Mouse (Mus musculus): Measurements from ENCODE around the gene Ntng1. TPM values are rescaled to one million over a fixed set of nuclear protein-coding genes. Genes with fewer than 3 reads are reported as not detected.
"Not testable (repeated sequence)": the region's sequence is repeated elsewhere in the genome, so short reads cannot be mapped to it uniquely, and the experiment has no call there.

Ntng1 gene
- polyA plus RNA-seq, 1 experiment from 2014 or later = 2.2 TPM

DNA sequence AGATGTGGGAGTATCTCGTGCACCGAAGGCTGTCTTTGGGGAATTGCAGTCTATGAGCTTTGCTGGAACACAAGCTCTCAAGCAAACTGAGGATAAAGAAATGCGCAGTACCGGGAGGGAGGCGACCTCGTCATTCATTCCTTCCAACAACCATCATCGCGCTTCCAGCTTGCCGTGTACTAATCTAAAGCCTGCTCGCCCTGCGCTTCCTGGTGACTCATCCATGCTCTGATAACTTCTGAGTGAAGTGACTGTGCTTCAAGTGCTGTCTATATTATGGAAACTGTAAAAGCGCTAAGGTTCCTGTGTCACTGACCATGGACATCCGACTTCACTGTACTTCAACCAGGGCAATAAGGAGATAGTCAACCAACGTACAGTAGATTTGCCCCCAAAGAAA lies 371.7 kb downstream of the Ntng1 start:
- Histone ChIP-seq H3K36me3 (ENCODE audit: control insufficient read depth, insufficient read depth, low read length) (no peaks in the 10 kb centered on the region), H3K4me2 (ENCODE audit: low read depth, severe bottlenecking) (no peak overlapping the region), H3K9me3 (ENCODE audit: control insufficient read depth, low read length) (no peaks in the 10 kb centered on the region), H3K4me1 (ENCODE audit: control insufficient read depth, insufficient read depth, low read length) (no peaks in the 10 kb centered on the region), H3K4me3 (ENCODE audit: low read depth, low read length) (no peak overlapping the region), H3K27me3 (ENCODE audit: control insufficient read depth, insufficient read depth, low read length) (no peaks in the 10 kb centered on the region), H3K27ac (replicated peaks; ENCODE audit: low read depth, low read length) (no peak overlapping the region), H3K9ac (ENCODE audit: low read length) (no peak overlapping the region)
- ATAC-seq (ENCODE audit: insufficient number of reproducible peaks, low FRiP score, low TSS enrichment, low read depth) = no peak
- WGBS = 93% methylated on average over 14 of the region's 14 CpGs
- DNase-seq (ENCODE audit: low spot score) = no peak

DNA sequence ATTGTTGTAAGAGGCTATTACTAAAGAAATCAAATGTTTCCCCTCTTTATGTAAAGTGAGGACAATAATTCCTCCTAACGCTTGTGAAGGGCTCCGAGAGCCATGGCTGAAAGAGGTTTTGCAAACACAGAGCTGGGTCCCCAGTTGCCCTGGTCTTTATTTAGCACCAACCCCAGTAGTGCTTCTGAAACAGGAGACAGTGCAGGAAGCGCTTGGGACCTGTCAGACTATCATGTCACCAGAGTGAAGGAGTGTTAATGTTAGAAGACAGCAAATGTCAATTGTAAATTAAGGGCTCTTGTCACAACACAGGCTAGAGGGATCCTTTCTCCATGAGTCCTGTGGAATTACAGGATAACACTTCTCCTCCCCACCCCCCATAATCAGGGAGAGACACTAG lies 376.9 kb downstream of the Ntng1 start:
- DNase-seq (ENCODE audit: low spot score) = no peak
- Histone ChIP-seq H3K27me3 (ENCODE audit: control insufficient read depth, insufficient read depth, low read length) (no peaks in the 10 kb centered on the region), H3K4me2 (ENCODE audit: low read depth, severe bottlenecking) (no peak overlapping the region), H3K36me3 (ENCODE audit: control insufficient read depth, insufficient read depth, low read length) (no peaks in the 10 kb centered on the region), H3K9ac (ENCODE audit: low read length) (no peak overlapping the region), H3K9me3 (ENCODE audit: control insufficient read depth, low read length) (no peaks in the 10 kb centered on the region), H3K27ac (replicated peaks; ENCODE audit: low read depth, low read length) (no peak overlapping the region), H3K4me1 (ENCODE audit: control insufficient read depth, insufficient read depth, low read length) (no peaks in the 10 kb centered on the region), H3K4me3 (ENCODE audit: low read depth, low read length) (no peak overlapping the region)
- ATAC-seq (ENCODE audit: insufficient number of reproducible peaks, low FRiP score, low TSS enrichment, low read depth) = no peak
- 84% methylated on average over 3 of the region's 3 CpGs for WGBS

DNA sequence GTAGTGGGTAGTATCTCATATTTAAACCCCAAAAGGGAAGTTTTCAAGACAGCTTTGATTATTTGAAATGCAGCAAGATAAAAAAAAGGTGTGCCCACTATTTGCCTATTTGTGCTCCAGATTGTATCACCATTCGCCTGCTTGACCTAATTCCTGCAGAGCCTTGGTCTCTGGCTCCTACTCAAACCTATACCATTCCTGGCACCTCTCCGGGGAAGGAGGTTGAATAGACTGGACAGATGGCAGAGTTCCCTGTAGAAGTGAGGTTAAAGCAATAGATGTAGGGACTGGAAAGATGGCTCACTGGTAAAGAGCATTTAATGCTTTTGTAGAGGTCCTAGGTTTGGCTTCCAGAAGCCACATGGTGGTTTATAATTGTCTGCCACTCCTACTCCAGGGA lies 378.2 kb downstream of the Ntng1 start:
- no peak overlapping the region for H3K4me3 ChIP-seq (ENCODE audit: low read depth, low read length)
- no peaks in the 10 kb centered on the region for H3K27me3 ChIP-seq (ENCODE audit: control insufficient read depth, insufficient read depth, low read length)
- no peak for ATAC-seq (ENCODE audit: insufficient number of reproducible peaks, low FRiP score, low TSS enrichment, low read depth)
- H3K27ac ChIP-seq (replicated peaks; ENCODE audit: low read depth, low read length) = no peak overlapping the region
- H3K4me2 ChIP-seq (ENCODE audit: low read depth, severe bottlenecking) = no peak overlapping the region
- no peak for DNase-seq (ENCODE audit: low spot score)
- no peaks in the 10 kb centered on the region for H3K9me3 ChIP-seq (ENCODE audit: control insufficient read depth, low read length)
- no peak overlapping the region for H3K9ac ChIP-seq (ENCODE audit: low read length)
- H3K36me3 ChIP-seq (ENCODE audit: control insufficient read depth, insufficient read depth, low read length) = no peaks in the 10 kb centered on the region
- 76% methylated on average over 2 of the region's 2 CpGs for WGBS
- no peaks in the 10 kb centered on the region for H3K4me1 ChIP-seq (ENCODE audit: control insufficient read depth, insufficient read depth, low read length)

DNA sequence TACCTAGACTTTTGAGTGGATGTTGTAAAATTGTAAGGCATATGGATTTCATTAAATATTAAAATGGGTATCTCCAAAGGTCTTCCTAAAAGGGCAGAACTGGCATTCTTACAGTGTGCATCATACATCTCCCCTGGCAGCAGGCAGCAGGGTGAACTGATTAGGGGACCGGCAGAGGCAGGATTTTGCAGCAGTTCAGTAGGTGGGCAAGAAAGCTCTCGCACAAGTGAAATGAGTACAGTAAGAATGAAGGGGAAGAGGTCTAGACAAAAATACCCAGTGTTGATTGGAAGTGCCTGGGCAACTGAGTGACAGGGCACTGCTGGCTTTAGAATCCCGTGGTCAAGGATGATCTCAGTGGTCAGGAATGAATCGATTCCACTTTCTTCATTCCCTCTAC lies 378.7 kb downstream of the Ntng1 start:
- Histone ChIP-seq H3K36me3 (ENCODE audit: control insufficient read depth, insufficient read depth, low read length) (no peaks in the 10 kb centered on the region), H3K9ac (ENCODE audit: low read length) (no peak overlapping the region), H3K27me3 (ENCODE audit: control insufficient read depth, insufficient read depth, low read length) (no peaks in the 10 kb centered on the region), H3K4me1 (ENCODE audit: control insufficient read depth, insufficient read depth, low read length) (no peaks in the 10 kb centered on the region), H3K9me3 (ENCODE audit: control insufficient read depth, low read length) (no peaks in the 10 kb centered on the region), H3K27ac (replicated peaks; ENCODE audit: low read depth, low read length) (no peak overlapping the region), H3K4me2 (ENCODE audit: low read depth, severe bottlenecking) (no peak overlapping the region), H3K4me3 (ENCODE audit: low read depth, low read length) (no peak overlapping the region)
- WGBS = 77% methylated on average over 4 of the region's 4 CpGs
- DNase-seq (ENCODE audit: low spot score) (no peak), ATAC-seq (ENCODE audit: insufficient number of reproducible peaks, low FRiP score, low TSS enrichment, low read depth) (no peak)

DNA sequence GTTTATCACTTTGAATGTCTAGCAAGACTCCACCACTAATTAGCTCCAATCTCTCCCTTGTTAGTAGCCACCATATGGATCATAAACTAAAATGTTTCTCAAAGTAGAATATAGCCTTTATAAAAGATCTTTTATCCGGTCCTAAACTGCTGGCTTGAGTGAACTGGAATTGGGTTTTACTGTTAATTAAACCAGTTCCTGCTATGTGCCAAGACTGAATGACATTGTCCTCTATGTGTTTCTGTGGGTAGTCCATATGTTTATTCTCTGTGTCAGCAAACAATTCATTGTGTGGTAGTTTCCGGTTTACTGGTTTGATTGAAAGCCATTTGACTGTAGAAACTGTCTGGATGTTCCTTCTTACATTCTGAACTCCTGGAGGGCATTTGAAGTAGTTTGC lies 387.4 kb downstream of the Ntng1 start:
- H3K36me3 ChIP-seq (ENCODE audit: control insufficient read depth, insufficient read depth, low read length) = no peaks in the 10 kb centered on the region
- no peaks in the 10 kb centered on the region for H3K9me3 ChIP-seq (ENCODE audit: control insufficient read depth, low read length)
- WGBS = 73% methylated on average over 2 of the region's 2 CpGs
- no peak overlapping the region for H3K4me2 ChIP-seq (ENCODE audit: low read depth, severe bottlenecking)
- H3K9ac ChIP-seq (ENCODE audit: low read length) = no peak overlapping the region
- no peaks in the 10 kb centered on the region for H3K27me3 ChIP-seq (ENCODE audit: control insufficient read depth, insufficient read depth, low read length)
- H3K4me3 ChIP-seq (ENCODE audit: low read depth, low read length) = no peak overlapping the region
- H3K4me1 ChIP-seq (ENCODE audit: control insufficient read depth, insufficient read depth, low read length) = peaks cover 6% of the 10 kb centered on the region; the same call in 1 of the 2 replicates
- ATAC-seq (ENCODE audit: insufficient number of reproducible peaks, low FRiP score, low TSS enrichment, low read depth) = no peak
- H3K27ac ChIP-seq (replicated peaks; ENCODE audit: low read depth, low read length) = no peak overlapping the region
- DNase-seq (ENCODE audit: low spot score) = no peak

DNA sequence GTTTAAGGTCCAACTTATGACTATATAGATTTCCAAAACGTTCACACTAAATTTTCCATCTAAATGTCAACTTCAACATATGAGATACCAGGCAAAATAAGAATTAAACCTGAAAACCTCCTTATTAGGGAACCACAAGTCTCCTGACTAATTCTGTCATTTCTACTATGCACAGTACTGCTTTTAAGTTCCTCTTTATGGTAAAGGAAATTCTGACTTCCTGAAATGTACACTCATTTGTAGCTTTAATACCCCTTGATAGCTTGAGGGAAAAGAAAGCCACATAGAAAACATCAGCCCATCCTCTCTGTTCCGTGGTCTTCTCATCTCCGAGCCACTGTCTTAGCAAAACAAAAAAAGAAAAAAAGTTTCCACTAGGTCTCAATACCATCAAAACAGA lies 396.2 kb downstream of the Ntng1 start:
- not testable (repeated sequence) for H3K36me3 ChIP-seq (ENCODE audit: control insufficient read depth, insufficient read depth, low read length); DNase-seq (ENCODE audit: low spot score); H3K27ac ChIP-seq (replicated peaks; ENCODE audit: low read depth, low read length); H3K9ac ChIP-seq (ENCODE audit: low read length); H3K27me3 ChIP-seq (ENCODE audit: control insufficient read depth, insufficient read depth, low read length); ATAC-seq (ENCODE audit: insufficient number of reproducible peaks, low FRiP score, low TSS enrichment, low read depth); H3K4me1 ChIP-seq (ENCODE audit: control insufficient read depth, insufficient read depth, low read length); H3K9me3 ChIP-seq (ENCODE audit: control insufficient read depth, low read length); H3K4me2 ChIP-seq (ENCODE audit: low read depth, severe bottlenecking); H3K4me3 ChIP-seq (ENCODE audit: low read depth, low read length)
- 73% methylated on average over 3 of the region's 3 CpGs for WGBS

DNA sequence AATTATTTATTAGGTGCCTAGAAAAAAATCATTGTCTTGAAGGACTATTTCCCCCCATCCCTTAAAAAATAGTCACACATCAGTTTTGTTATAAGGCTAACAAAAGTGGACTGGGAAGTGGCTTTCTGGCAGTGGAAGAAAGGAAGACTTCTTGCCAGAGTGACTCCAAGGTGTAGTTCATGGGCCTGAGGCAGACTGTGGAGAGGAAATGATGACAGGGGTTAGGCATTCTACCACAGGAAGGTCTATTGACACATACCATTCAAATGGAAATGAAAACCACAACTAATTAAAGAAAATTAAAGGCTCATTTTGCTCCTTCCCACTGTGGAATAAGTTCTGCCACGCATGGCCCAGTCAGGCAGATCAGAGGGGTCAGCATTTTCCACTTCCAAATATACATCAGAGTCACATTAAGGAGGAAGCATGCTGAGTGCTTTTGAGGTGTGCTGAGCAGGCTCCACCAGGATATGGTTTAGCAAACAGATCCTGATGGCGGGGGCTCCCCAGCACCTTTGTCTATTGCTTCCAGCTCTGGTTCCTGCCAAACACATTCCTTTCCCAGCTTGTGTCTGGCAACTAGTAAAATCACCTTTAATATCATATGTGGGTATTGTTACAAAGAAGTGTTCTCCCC lies 403.2 kb downstream of the Ntng1 start:
- Histone ChIP-seq H3K4me2 (ENCODE audit: low read depth, severe bottlenecking) (no peak overlapping the region), H3K4me3 (ENCODE audit: low read depth, low read length) (no peak overlapping the region), H3K27ac (replicated peaks; ENCODE audit: low read depth, low read length) (no peak overlapping the region), H3K4me1 (ENCODE audit: control insufficient read depth, insufficient read depth, low read length) (0 out of 2 replicates have a peak, but pooled peaks cover 2% of the 10 kb centered on the region), H3K9me3 (ENCODE audit: control insufficient read depth, low read length) (no peaks in the 10 kb centered on the region), H3K9ac (ENCODE audit: low read length) (no peak overlapping the region), H3K27me3 (ENCODE audit: control insufficient read depth, insufficient read depth, low read length) (no peaks in the 10 kb centered on the region), H3K36me3 (ENCODE audit: control insufficient read depth, insufficient read depth, low read length) (no peaks in the 10 kb centered on the region)
- ATAC-seq (ENCODE audit: insufficient number of reproducible peaks, low FRiP score, low TSS enrichment, low read depth) (no peak), DNase-seq (ENCODE audit: low spot score) (peak; percentile 37)
- 25% methylated on average over 2 of the region's 2 CpGs for WGBS

DNA sequence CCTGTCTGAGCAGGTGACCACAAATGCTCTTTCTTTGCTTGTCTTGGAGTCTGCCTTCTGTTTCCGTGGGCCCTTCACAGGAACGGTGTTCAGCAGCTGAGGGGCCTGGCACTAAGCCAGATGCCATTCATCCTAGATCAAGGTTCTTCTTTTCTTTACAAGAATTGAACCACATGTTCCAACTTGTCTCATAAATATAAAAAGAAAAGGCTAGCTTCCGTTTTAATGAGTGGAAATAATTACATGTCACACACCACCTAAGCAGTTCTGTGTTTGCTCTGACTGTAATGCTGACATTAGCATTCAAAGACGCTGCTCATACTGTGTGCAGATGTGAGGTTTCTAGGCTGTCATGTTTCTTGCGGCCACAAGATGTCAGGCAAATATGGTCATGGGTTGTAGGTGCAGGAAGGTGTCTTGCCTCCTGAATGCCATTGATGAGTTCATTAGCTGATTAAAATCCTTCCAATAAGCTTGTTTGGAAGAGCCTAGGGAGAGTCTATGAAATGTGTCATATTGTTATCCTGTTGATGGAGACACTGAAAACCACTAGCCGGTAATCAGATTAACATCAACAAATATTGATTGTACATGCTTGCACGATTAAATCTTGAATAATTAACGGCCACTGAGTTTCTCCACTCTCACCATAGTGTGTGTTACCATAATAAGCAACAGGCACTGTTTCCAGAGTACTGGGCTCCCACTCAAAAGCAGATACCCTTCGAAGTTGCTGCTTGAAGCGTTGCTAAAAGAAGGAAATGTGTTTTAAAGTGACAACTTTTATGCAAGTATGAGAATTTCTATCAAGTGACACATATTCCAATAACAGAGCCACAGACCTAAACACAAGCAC lies 411.3 kb downstream of the Ntng1 start:
- H3K9ac ChIP-seq (ENCODE audit: low read length) = no peak overlapping the region
- H3K4me1 ChIP-seq (ENCODE audit: control insufficient read depth, insufficient read depth, low read length) = no peaks in the 10 kb centered on the region
- H3K27me3 ChIP-seq (ENCODE audit: control insufficient read depth, insufficient read depth, low read length) = no peaks in the 10 kb centered on the region
- peak; percentile 78 for ATAC-seq (ENCODE audit: insufficient number of reproducible peaks, low FRiP score, low TSS enrichment, low read depth)
- no peak overlapping the region for H3K4me2 ChIP-seq (ENCODE audit: low read depth, severe bottlenecking)
- H3K4me3 ChIP-seq (ENCODE audit: low read depth, low read length) = no peak overlapping the region
- no peak overlapping the region for H3K27ac ChIP-seq (replicated peaks; ENCODE audit: low read depth, low read length)
- 46% methylated on average over 10 of the region's 10 CpGs for WGBS
- no peaks in the 10 kb centered on the region for H3K36me3 ChIP-seq (ENCODE audit: control insufficient read depth, insufficient read depth, low read length)
- H3K9me3 ChIP-seq (ENCODE audit: control insufficient read depth, low read length) = no peaks in the 10 kb centered on the region
- peak; percentile 51 for DNase-seq (ENCODE audit: low spot score)
